Mouse (Mus musculus) gastrocnemius, adult 8-10 months (tissue): ENCODE measurements around the gene Shisal1. TPM values are rescaled to one million over a fixed set of nuclear protein-coding genes. Genes with fewer than 3 reads are reported as not detected.

ENCODE experiments used
- DNase-seq, 2 experiments: peaks; one replicate each; pipeline ENCODE4 v3.0.0; 2022; ENCODE audit warnings: low spot score in 2 of 2
- total RNA-seq, 4 experiments: library from RNA; stranded (reverse); gene quantifications; 2 replicates each; pipeline ENCODE4 v1.2.4; 2022

The Shisal1 gene
- total RNA-seq, 4 experiments from 2014 or later = 0.31 to 1.1 (median 0.76) TPM

DNA sequence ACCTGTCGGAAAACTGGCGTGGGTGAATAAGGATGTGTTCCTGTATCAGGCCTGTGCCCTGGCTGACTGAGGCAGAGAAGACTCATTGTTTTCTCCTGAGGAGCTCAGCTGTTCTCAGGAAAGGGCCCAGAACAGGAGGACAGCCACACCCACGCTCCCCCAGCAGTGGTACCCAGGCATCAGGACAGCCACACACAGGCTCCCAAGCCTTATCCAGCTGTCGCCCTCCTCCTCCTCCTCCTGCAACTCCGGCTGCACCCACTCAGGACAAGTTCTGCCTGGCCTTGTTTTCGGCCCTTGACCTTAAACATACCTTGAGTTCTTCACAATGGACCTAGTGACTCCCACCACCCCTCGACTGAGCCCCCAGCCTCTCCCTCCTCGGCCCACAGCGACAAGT is 68.2 kb downstream of the Shisal1 start:
- DNase-seq = no peak

DNA sequence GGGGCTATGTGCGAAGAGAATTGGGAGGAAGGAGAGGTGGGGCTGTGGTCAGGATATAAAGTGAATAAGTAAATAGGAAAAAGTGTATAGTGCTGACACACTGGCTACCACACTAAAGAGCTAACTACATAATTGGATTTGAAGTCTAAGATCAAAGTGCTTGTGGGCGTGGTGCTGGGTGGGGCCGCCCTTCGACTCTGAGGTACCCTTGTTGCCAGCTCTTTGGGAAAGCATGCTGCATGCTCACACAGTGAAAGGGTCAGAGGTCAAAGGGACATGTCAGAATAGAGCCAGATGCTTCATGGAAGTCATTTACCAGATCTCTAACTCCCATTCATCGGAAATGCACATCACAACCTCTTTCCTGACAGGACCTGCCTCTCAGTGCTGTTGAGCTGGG is 74.1 kb downstream of the Shisal1 start:
- no peak for DNase-seq

DNA sequence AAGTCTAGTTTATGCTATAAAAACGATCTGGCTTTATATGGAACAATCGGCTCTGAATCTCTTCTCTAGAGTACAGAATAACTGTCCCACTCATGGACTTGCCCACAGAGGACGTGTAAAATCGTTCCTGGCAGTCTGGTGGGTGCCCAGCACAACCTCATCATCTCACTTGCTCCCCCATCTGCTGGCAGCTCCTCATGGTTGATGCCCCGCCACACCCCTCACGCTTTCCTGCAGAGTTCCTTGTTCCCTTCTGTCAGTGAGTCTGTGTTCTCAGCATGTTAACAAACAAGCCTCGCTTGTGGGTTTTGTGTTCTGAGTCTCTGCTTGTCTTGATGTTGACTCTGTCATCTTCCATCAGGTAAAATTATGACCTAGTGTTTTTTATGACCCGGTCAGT is 79.5 kb downstream of the Shisal1 start:
- DNase-seq = no peak

DNA sequence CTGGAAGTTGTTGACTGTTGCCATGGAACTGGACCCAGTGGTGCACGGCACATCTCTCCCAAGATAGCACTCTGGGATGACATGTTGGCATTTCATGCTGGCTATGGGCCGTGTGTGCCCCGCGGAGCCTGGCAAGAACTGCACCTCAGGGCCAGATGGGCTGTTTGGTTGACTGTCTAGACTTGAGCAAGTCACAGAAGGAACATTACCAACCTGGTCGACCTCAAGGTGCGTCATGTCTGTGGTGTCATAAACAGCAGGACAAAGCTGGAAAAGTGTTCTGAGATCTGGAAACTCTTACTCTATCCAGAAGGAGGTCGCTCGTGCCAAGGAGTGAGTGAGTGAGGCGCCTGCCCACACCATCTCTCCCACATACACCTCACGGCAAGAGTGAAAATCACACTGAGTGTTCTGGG is 80.3 kb downstream of the Shisal1 start:
- no peak for DNase-seq

DNA sequence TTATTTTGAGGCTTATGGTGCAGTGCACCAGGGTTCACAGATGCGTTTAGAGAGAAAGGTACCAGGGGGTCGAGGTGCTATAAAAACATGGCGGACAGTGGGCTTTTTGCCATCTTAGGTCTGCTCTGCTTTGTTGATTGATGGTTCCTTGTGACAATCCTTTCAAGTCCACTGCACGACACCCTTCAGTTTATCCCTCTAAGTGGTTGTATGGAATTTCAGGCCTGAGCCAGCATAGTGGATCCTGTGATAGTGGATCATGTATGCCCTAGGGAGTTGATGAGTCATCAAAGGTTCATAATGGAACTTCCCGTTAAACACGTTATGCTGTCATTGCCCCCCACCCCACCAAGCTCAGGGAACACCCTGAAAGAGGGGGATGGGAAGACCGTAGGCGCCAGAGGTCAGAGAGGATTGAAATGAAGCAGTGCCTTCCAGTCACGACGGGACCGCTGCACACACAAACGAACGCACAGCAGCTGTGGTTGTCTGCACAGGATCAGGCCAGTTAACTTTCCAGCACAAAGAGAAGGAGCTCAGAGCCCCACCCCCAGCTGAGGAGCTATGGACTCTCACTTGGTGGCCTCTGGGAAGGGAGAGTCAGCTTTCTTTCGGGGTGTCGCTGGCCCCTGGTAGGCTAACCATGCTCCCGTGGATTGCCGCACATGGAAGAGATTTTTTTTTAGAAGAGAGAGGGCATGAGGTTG is 81.1 kb downstream of the Shisal1 start:
- DNase-seq = no peak

DNA sequence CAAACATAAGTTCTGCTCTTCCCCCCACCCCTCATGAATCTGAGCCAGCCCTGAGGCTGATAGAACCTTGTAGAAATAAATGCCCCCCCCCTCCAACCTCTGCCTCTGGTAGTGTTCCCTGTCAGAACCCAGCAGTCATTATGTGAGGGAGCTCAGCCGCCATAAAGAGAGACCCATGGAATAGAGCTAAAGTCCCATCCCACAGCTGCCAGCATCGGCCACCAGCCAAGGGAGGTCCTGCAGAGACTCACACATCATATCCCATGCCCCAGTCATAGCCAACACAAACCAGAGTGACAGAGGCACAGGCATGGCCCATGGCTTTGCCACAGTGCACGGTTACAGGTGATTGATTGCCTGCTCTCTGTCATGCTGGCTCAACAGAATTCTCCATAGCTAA is 82.2 kb downstream of the Shisal1 start:
- DNase-seq = no peak

DNA sequence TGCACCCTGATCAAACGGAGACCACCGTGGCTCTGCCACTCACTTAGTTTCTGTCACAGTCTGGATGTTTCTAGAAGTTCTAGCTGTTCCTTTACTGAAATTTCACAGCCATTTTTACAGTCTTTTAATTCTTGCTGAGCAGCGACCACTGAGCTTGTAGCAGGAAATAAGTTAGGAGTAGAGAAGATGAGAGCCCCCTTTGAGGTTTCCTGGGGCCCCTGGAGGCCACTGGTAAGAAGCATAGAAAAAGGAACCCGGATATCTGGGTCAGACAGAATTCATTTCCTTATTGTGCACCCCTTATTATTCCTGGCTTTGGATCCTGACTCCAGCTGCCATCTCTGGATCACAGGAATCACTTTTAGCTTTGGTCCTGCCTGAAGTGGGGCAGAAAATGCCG is 91.8 kb downstream of the Shisal1 start:
- DNase-seq = no peak

DNA sequence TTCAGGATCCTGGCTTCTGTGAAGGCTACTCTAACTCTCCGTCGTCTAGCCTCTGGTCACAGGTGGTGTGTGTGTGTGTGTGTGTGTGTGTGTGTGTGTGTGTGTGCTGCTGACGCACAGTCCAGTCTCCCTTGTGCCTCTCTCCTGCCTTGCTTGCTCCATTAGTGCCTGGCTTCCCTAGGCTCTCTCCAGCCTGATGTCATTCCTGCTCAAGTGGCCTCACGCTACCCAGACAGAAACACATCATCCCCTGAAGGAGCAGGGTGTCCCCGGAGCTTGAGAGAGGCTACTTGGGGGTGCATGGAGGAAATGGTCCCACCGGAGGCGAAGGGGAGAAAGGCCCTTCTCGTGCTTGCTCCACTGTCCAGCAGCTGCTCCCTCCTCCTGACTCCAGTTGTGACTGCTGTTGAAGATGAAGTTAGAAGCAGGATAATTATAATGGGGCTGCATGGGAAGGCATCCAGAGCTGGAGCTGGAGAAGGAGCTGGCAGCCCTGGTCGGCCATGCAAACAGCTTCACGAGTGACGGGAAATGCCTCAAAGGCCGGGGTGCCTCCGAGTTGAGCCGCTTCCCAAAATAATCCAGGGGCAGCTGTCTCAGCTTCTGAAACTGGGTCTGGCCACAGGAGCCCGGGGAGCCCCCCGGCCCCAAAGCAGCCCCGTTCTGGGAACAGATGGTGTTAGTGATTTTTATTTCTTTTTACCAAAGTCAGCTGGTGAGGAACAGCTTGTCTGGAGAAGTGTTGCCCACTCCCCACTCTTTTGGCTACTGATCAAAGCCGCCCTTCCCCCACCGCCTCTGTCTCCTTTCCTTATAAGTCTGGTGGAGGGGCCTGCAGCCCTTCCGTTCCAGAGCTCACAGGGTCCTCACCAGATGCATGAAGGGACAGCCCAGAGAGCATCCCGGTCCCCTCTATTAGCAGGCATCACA is 94.7 kb downstream of the Shisal1 start:
- DNase-seq = no peak

DNA sequence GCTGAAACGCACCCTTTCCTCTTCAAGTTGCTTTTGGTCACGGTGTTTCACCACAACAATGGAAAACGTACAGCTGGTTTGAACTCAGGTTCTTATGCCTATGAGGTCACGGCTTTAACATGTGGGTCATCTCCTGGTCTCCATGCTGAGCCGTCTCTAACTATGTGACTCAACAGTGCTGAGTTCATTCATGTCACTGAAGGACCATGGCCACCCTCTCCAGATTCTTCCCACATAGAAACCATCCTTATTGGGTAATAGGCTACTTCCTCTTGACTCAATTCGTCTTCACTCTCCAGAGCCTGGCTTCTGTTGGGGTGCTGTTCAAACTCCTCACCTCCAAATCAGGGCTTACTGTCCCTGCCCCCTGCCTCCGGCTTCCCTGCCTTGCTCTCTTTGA is 95.6 kb downstream of the Shisal1 start:
- DNase-seq = no peak

DNA sequence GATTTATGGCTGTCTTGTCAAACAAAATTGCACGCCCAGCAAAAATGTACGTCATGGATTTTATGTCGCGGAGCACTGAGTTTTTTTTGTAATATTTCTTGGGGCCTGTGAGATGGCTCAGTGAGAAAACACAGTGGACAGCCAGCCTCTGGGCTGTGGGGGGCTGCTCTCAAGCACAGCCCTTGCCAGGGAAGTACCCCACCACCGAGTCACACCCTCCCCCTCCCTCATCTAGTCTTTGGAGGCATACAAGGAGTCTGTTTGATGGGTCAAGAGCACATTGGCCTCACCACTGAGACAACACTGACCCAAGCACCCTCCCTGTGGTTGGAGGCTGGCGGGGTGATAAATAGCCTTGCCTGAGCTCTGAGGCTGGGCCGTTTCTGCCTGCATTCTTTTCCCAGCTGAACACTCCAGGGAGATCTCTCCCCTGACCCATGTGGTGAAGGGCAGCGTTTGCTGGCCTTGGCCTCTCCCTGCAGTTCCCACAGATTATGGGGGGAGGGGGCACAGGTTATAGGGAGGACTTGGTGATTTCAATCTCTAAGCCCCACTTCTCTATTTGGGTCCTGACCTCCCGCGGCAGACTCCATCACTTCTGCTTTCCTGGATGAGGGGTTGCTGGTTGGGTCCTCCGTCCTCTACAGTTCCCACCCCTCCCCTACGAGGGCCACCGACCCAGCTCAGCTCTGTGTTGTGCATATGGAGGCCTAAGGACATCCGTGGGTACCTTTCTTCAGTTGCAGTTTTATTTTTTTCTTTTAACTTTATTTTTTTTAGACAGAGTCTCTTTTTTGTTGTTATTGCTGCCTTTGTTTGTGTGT is 96.8 kb downstream of the Shisal1 start:
- DNase-seq = no peak

DNA sequence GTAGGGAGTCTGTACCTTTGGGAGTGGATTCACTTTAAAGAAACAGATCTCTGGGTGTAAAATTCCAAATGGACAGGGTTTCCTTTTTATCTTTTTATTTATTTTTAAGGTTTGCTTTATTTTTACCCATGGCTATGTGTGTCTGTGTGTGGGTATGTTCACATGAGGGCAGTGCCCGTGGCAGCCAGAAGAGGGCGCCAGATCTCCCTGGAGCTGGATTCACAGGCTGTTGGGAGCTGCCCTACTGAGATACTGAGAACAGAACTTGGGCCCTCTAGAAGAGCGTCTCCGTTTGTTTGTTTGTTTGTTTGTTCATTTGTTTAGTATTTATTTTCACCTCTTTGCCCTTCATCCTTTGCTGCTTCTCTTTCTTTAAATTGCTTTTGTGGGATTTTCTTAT is 98.1 kb downstream of the Shisal1 start:
- DNase-seq = no peak

DNA sequence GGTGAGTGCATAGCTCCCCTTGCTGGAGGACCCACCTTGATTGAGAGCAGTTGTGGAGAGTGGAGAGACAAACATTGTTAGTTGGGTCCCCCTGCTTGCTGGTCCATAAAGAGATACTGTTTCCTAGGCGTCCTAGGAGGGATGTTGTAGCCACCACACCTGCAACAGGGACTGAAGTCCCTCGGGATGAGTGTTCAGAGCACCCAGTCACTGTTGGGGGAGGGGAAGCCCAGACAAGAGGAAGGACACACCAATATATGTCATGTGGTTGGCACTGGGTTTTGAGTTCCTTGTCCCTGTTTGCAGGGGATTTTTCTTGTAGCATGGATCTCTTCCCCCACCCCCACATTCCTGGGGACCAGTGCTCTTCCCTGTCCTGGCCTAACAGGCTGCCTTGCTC is 106.0 kb downstream of the Shisal1 start:
- no peak for DNase-seq

DNA sequence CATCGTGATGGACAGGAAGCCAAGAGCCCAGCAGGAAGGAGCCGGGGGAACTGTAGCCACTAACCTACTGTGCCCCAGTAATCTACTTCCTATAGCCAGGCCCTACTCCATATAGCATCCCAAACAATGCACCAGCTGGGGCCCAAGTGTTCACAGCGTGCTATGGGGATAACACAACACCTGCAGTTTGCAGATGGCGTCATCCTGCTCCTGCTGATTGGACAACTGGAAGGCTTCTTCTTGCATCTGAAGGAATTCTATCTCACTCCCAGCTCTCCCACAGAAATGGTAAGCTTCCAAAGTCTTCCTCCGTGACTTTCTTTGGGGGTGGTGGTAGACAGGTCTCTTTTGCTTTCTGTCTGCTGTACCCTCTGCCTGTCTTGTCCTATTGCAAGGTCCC is 109.3 kb downstream of the Shisal1 start:
- no peak for DNase-seq

DNA sequence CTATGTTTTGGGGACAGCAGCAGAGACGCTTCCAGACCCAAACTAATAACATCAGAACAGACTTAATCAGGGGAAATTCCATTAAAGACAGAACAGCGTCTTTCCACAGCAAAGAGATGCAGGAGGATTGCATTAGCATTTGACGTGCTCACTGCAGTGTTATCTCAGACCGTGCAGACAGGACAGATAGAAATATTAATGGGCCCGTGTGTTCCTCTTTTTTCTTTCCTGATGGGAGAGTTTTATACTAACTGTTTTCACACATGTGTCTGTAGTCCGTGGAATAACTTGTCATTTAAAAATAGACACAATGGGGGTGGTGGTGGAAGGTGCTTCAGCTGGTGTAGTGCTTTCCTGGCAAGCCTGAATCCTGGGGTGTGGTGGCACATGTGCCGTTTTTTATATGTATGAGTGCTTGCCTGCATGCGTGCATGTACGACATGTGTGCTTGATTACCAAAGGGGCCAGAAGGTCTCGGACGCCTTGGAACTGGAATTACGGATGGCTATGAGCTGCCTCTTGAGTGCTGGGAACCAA is 110.5 kb downstream of the Shisal1 start:
- DNase-seq = no peak

DNA sequence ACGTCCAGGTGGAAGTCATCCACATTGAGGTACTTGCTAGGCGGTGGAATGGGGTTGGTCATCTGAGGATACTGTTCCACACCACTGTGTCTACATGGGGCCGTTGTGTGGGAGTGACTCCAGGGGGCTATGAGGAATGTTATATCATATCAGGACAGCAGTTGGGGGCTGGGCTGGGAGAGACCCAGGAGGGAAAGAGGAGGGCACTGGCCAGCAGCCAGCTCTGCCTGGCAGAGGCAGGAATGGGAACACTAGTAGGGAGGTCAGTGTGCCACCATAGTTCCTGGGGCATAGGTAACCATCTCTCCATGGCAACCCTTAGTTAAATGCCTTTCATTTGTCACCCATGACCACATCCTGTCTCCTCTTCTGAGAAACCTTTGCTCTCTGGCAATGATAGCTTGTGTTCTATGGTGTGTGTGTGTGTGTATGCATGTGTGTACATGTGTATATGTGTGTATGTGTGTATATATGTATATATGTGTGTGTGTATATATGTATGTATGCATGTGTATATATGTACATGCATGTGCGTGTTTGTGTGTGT is 115.8 kb downstream of the Shisal1 start:
- no peak for DNase-seq

DNA sequence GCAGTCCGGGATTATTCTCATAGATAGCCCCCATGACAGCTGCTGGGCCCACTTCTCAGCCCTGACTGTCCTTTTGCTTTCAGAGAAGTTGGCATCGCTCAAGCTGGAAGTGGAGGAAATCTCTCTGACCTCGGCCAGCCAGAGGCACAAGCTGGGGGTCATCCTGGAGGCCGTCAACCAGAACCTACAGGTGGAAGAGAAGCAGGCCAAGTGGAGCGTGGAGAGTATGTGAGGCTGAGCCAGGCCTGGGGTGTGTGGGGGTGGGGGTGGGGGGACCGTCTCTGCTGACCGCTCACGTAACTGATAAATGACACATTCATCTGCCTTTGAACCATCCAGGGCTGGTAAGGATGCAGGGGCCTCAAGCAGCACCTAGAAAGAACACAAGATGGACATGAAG is 117.0 kb downstream of the Shisal1 start:
- no peak for DNase-seq

Other genes with a start within 250 kb of the Shisal1 start
- 10 to 100 TPM; 37.2 to 42.3 (median 41.6) TPM for gene Parvb, start 215.1 kb downstream of the Shisal1 start, total RNA-seq
- gene Parvg, start 123.1 kb downstream of the Shisal1 start, total RNA-seq = under 1 TPM; 0.16 to 0.47 (median 0.22) TPM
- gene Rtl6, start 110.7 kb upstream of the Shisal1 start, total RNA-seq = 1 to 10 TPM; 2.9 to 4.9 (median 3.7) TPM
- 1 to 10 TPM; 1.1 to 3.5 (median 2.3) TPM for gene Prr5, start 222.5 kb upstream of the Shisal1 start, total RNA-seq